Mouse (Mus musculus) A20 (cell line): ENCODE data around the gene Selenon.
A peak's percentile ranks its signal among the peaks of the same experiment; 100 is the strongest.
"Not testable (repeated sequence)": the region's sequence is repeated elsewhere in the genome, so short reads cannot be mapped to it uniquely, and the experiment has no call there.

Experiments used
- DNase-seq: peaks from one replicate; pipeline ENCODE4 v3.0.0-alpha.2; 2011; ENCODE audit warnings: low read depth, low spot score

Gene Selenon

DNA sequence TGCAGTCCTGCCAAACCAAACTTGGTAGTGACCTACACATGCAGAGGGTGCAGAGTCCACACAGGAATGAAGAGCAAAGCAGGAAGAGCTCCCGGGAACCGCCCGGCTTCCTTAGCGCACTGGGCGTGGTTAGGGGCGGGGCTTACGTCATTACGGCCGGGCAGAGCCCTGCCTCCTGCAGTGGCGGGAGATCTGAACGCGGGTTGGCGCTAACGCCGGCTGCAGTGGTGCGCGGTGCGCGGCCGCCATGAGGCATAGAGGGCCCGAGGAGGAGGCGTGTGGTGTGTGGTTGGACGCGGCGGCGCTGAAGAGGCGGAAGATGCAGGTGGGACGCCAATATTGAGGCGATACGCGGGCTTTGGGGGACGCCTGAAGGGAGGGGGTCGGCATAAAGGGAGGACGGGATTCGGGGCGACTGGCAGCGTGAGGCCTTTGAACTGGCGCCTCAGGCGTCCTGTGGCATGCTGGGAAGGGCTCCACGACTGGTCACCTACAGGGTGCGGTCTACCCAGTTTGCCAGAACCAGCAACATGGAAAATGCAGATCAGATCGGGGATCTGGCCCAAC, 41.0 kb downstream of the Selenon start, which contains the start of gene Aunip:
TSS of gene Aunip (plus strand) at position 155 of the 567 bp plus-strand sequence.
- peak; percentile 94 for DNase-seq

DNA sequence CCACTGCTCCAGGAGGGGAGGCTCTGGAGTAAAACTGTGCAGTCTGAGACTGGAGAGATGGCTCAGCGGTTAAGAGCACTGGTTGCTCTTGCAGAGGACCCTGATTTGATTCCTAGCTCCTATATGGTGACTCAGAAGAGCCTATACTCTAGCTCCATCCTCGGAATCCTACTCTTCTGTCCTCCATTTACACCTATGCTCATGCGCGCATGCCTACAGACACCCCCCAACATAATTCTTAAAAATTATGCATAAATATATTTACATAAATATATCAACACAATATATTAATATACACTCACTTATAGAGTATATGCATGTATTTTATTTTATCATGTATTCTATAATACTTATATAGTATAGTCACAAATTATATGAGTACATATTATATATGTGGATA, 41.6 kb downstream of the Selenon start:
- DNase-seq: no peak

DNA sequence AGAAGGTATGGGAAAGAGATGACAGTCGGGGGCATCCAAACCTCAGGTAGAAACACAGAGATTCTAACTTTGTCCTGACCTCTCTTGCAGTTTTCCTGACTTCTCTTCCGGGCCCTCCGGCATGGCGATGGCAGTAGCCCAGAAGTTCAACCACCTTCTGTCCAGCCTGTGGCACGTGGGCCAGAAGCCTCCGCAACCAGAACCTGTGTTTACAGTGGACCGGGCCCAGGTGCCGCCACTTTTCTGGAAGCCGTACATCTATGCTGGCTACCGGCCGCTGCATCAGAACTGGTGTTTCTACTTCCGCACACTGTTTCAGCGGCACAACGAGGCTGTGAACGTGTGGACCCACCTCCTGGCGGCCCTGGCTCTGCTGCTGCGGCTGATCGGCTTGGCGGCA, 45.3 kb downstream of the Selenon start:
- DNase-seq: no peak

DNA sequence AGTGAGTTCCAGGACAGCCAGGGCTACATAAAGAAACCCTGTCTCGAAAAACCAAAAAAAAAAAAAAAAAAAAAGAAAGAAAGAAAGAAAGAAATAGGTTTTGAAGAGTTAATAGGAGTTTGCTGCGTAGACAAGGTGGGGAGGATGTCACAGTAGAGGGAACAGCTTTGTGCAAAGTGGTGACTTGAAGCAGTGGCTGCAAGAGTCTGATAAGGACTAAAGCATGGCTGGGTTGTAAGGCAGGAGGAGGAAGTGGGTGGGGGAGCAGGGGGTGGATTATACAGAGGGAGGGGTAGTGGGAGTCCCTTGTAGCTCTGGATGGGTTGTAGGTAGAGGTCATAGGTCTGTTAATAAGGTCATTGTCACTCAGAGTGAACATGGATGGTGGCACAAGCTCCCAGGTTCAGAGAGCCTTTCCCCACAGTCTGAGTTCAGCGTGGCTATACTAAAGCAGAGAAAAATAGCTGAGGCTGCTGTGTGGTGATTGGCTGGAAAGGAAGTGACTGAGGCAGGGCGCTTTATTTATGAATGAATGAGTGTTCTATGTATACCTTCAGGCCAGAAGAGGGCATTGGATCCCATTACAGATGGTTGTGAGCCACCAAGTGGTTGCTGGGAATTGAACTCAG, 45.9 kb downstream of the Selenon start:
- no peak for DNase-seq

DNA sequence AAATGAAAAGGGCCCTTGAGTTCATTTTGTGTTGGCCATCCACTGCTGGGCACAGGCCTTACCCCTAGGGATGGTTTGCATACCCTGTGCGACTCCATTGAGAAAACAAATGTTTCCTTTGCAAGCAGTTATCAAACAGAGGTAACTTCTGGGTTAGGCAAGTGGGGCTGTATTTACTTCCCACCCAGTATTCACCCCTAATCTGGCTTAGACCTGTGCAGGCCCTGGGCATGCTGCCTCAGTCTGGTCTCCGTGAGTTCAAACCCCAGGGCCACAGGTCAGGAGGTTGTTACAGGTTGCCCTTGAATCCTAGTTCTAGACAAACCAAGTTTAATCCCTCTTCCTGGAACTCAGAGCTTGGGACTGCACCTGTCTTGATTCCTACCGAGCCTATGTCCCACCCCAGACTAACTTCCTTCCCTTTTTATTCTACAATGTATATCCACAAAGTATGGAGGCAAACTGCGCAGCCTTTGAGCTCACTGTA, 46.6 kb downstream of the Selenon start:
- DNase-seq: no peak

DNA sequence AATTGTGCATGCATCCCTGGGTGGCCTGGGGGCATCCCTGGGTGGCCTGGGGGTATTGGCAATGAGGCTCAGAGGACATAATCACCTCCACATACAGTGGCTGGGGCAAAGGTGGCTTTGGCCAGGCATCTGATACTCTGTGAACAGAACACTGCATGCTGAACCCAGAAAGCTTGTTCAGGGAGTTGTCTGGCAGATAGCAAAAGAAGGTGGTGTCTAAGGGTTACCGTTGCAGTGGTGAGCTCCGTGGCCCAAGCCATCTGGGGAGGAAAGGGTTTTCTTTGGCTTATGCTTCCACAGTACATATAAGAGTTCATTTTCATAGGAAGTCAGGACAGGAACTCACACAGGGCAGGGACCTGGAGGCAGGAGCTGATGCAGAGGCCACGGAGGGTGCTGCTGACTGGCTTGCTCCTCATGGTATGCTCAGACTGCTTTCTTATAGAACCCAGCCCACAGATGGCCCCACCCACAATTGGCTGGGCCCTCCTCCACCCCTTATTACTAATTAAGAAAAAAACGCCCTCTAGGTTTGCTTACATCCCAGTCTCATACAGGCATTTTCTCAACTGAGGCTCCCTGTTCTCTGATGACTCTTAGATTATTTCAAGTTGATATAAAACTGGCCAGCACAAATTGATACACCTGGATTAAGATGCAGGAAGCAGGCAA, 48.1 kb downstream of the Selenon start:
- no peak for DNase-seq

DNA sequence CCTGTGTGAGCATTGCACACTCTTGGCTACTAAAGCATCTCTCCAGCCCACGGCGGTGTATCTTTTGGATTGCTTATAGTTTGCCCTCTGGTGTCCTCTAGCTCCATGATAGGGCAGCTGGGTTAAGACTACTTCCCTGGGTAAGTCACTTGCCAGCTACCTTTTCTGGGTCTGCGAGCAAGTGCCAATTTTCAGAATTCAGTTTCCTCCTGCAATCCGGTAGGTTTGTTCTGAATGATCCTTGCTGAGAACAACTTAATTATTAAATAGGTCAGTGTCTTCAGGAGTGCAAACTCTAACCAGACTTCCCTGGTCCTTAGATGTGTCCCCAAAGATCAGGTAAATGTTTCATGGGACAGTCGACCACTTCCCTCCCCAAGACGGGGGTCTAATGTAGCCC, 50.9 kb downstream of the Selenon start:
- no peak for DNase-seq

DNA sequence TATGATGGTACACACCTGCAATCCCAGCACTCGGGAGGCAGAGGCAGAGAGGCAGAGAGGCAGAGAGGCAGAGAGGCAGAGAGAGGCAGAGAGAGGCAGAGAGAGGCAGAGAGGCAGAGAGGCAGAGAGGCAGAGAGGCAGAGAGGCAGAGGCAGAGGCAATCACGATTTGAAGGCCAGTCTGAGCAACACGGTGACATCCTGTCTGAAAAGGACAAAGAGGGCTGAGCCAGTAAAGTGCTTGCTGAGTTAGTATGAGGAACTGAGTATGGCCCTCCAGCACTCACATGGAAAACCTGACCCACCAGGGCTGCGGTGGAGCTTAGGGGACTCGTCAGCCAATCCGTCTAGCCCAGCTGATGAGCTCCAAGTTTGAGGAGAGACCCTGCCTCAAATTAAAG, 53.0 kb downstream of the Selenon start:
- DNase-seq: not testable (repeated sequence)

DNA sequence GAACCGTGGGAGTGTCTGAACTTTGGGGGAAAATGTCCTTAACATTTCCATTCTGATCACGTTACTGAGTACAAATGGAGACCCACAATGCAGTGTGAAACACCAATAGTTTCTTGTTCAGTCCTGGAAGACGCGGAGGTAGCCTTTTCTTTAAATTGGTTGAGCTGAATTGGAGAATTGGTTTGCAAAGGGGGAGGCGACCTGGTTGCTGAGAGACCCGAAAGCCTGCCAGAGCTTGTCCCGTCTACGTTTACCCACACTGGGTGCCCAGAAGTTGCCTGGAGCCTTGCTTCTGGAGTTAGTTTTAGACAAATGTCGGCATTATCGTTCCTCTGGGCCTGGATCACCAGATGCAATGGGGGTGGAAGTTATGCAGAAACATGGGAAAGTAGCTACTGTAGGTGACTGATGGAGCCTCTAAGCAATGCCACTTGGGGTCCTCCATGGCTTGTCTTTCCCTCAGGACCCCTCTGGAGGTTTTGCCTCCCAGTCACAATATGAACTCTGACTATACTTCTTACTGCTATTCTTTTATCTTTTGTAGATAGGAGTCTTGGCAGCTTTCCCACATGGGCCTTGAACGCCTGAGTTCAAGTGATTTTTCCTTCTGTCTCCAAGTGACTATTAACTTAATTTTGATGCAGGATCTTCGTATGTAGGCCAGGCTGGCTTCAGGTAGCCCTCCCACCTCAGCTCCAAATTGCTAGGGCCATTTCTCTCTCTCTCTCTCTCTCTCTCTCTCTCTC, 53.8 kb downstream of the Selenon start:
- no peak for DNase-seq

DNA sequence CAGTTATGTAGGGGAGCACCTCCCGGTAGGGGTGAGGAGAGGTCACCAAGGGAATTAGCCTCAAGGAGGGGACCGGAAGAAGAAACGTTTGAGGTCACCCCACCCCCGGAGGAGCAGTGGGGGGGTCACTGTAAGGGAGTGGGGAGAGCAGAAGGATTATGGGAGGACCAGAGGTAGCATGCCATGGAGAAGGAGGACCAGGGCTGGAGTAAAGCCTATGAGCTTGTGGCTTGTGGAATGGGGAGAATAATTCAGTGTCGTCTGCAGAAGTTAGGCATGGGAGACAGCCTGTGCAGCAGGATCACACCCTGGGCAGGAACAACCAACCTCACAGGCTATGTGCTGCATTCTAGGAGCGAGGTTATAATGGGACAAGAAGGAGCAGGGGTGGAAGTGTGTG, 54.7 kb downstream of the Selenon start:
- DNase-seq: no peak

DNA sequence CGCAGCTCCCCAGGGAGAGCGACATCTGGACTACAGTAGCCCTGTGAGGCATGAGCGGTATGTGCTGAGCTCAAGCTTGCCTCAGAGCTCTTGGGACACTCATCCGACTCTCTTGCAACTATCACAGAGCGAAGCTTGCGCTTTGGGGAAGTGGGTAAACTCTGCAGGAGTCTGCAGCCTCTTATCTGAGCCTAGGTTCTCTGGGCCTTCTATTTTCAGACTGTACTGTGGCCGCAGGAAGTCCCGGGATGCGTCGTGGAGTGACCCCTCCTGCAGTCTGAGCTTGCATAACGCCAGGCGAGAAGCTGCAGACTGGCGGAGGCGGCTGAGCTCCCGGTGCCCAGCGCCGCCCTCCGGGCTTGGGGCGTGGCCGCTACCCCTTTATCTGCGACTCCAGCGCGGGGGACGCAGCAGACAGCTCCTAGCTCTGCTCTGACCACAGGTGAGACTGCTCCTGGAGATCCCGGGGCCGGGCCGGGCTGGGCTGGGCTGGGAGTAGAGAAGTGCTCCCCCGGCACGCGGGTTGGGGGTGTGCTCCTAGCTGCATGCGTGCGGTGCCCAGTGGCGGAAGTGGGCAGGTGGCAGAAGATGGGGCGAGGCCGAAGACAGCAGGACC, 55.3 kb downstream of the Selenon start, which contains the start of gene Paqr7:
TSS of gene Paqr7 (plus strand) at position 103 of the 616 bp plus-strand sequence.
- DNase-seq: peak; percentile 50

DNA sequence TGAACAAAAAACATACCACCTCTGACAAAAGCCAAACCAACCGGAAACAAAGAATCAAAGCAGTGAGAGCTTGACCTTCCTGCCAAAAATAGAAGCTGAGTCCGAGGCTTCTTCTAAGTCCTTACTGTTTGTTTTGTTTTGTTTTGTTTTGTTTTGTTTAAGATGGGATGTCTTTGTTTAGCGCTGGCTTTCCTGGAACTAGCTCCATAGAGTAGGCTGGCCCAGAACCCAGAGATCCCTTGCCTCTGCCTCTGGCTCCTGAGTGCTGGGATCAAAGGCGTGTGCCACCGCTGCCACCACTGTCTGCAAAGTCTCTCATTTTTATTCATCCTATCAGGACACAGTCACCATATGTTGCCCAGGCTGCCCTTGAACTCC, 56.4 kb downstream of the Selenon start:
- DNase-seq: no peak

DNA sequence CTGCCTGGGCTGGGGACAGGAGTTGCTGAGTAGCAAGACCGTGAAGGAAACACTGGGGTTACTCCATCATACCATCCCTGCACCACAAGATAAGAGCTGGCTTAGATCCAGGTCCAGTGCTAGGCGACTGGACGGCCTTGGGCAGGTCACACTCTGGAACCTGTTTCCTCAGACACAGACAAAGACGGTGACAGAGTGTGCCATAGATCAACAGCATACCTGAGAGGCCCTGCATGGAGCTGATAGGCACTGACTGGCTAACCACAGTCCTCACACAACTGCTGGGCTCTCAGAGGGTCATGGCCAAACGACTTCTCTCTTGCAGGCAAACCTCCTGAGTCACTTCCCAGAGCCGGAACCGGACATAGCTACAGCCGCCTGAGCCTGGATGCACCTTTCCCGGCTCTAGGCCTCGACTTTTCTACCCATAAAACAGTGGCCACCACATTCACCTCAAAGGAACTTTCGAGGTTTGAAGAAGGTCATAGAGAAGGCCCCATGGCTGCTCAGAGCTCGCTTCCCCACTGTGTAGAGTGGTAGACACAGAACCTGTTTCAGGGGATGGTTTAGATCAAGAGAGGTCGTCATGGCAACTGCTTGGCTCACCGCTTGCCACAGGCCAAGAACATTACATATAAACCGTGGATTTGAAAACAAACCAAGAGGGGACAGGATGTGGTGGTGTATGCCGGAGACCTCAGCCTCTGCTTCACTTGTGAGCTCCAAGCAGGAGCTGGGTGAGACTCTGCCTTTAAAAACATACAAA, 57.0 kb downstream of the Selenon start:
- DNase-seq: no peak

DNA sequence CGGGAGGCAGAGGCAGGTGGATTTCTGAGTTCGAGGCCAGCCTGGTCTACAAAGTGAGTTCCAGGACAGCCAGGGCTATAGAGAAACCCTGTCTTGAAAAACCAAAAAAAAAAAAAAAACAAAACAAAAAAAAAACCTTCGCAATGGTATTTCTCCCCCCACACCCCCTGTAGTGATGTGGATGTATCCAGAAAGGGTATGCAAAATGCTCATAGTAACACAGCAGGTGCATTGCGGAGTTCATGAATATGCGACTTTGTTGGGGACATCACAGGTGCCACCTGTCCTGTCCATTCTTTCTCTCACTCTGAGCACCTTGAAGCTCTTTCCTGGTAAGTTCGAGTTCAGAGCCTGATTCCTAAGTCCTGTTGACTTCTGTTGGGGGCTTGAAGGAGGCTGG, 57.8 kb downstream of the Selenon start:
- DNase-seq: not testable (repeated sequence)

DNA sequence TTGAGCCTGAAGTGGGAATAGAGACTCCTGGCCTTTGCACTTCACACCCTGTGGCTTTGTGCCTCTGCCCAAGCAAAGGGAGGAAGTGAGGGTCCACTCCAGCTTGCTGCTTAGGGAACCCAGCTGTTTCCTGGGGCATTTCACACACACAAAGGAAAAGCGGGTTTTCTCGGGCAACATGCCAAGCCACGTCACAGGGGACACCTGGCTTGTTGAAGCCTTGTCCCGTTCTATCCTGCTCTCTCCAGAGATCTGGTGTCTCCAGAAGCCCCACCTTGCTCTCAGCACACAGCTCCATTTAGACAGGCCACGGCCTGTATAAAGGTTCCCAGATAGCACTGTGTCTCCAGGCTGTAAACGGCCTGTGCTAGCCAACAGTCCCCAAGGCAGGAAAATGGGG, 60.2 kb downstream of the Selenon start:
- no peak for DNase-seq

DNA sequence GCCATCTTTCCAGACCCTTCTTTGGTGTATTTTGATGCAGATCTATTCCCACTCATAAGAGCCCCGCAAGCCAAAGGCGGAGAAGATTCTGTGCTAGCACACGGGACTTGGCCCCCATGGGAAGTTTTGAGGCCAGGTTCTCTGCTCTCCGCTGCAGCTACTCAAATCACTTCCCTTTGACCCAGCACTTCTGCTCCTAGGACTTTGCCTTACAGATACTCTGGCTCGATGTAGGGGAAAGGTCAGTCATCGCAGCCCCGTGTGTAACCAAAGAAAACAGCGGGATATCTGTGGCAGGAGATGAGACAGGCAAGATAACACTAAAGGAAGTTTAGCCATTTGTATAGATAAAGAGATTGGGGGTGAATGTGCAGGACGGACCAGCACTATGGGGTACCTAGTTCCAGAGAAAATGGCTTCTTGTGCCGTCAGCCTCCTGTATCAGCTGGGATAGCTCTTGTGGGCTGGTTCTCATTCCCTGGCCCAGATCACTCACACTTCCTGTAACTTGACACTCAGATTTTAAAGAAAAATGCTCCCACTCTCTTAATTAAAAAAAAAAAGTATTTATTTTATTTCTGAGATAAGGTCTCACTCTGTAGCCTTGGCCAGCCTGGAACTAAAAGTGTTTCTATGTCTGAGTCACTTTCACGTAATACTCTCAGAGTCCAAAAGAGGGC, 61.8 kb downstream of the Selenon start:
- DNase-seq: no peak

DNA sequence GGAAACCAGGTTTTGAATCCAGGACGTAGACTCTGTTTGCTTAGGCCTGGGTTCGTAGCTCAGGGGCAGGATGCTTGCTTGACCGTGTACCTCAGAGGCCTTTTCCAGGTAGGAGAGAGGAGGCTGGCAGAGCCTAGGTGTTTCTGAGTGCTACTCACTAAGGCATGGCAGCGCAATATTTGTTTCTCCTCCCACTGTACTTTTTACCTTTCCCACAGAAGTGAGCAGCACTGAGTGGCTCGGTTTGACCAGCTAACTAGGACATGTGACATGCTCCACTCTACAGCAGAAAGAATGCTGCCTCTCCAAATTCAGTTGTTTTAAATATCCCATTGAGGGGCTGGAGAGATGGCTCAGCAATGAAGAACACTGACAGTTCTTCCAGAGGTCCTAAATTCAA, 63.8 kb downstream of the Selenon start:
- no peak for DNase-seq
